Mouse (Mus musculus): ENCODE data around the gene Sema3a. TPM values are rescaled to one million over a fixed set of nuclear protein-coding genes. Genes with fewer than 3 reads are reported as not detected.

The Sema3a gene
- polyA plus RNA-seq, 1 experiment from 2014 or later = 8.0 TPM

- Histone ChIP-seq H3K4me3 (ENCODE audit: low read length) (no peak overlapping the region), H3K4me2 (ENCODE audit: low read depth, low read length) (no peak overlapping the region), H3K27ac (ENCODE audit: low read length) (no peak overlapping the region), H3K4me1 (ENCODE audit: control insufficient read depth, insufficient read depth, low read length) (no peaks in the 10 kb centered on the region), H3K9me3 (replicated peaks; ENCODE audit: control insufficient read depth, low read length) (no peaks in the 10 kb centered on the region), H3K9ac (ENCODE audit: low read length) (no peak overlapping the region), H3K27me3 (ENCODE audit: control insufficient read depth, insufficient read depth, low read length) (no peaks in the 10 kb centered on the region), H3K36me3 (ENCODE audit: control insufficient read depth, insufficient read depth) (no peaks in the 10 kb centered on the region)
- no peak for ATAC-seq (replicated peaks; ENCODE audit: extremely low read depth, insufficient read depth, low FRiP score)
- 71% methylated on average over 3 of the region's 3 CpGs for WGBS
Observed at GRCm38 (mm10) chr5:13263539-13263938, 138.3 kb downstream of the Sema3a start.

- H3K27ac ChIP-seq (ENCODE audit: low read length) = no peak overlapping the region
- no peak overlapping the region for H3K4me2 ChIP-seq (ENCODE audit: low read depth, low read length)
- ATAC-seq (replicated peaks; ENCODE audit: extremely low read depth, insufficient read depth, low FRiP score) = no peak
- H3K9me3 ChIP-seq (replicated peaks; ENCODE audit: control insufficient read depth, low read length) = no peaks in the 10 kb centered on the region
- 81% methylated on average over 4 of the region's 4 CpGs for WGBS
- H3K4me3 ChIP-seq (ENCODE audit: low read length) = no peak overlapping the region
- no peaks in the 10 kb centered on the region for H3K4me1 ChIP-seq (ENCODE audit: control insufficient read depth, insufficient read depth, low read length)
- no peaks in the 10 kb centered on the region for H3K27me3 ChIP-seq (ENCODE audit: control insufficient read depth, insufficient read depth, low read length)
- no peaks in the 10 kb centered on the region for H3K36me3 ChIP-seq (ENCODE audit: control insufficient read depth, insufficient read depth)
- no peak overlapping the region for H3K9ac ChIP-seq (ENCODE audit: low read length)
Observed at GRCm38 (mm10) chr5:13312667-13313066, 187.5 kb downstream of the Sema3a start.

GRCm38 (mm10) chr5:13313977-13314376, 188.8 kb downstream of the Sema3a start:
- no peak for ATAC-seq (replicated peaks; ENCODE audit: extremely low read depth, insufficient read depth, low FRiP score)
- no peak overlapping the region for H3K9ac ChIP-seq (ENCODE audit: low read length)
- no peaks in the 10 kb centered on the region for H3K9me3 ChIP-seq (replicated peaks; ENCODE audit: control insufficient read depth, low read length)
- 81% methylated on average over 6 of the region's 6 CpGs for whole genome bisulfite sequencing
- H3K4me2 ChIP-seq (ENCODE audit: low read depth, low read length) = no peak overlapping the region
- H3K27me3 ChIP-seq (ENCODE audit: control insufficient read depth, insufficient read depth, low read length) = no peaks in the 10 kb centered on the region
- no peak overlapping the region for H3K4me3 ChIP-seq (ENCODE audit: low read length)
- H3K27ac ChIP-seq (ENCODE audit: low read length) = no peak overlapping the region
- no peaks in the 10 kb centered on the region for H3K4me1 ChIP-seq (ENCODE audit: control insufficient read depth, insufficient read depth, low read length)
- H3K36me3 ChIP-seq (ENCODE audit: control insufficient read depth, insufficient read depth) = no peaks in the 10 kb centered on the region

- Histone ChIP-seq H3K4me3 (ENCODE audit: low read length) (no peak overlapping the region), H3K36me3 (ENCODE audit: control insufficient read depth, insufficient read depth) (no peaks in the 10 kb centered on the region), H3K27ac (ENCODE audit: low read length) (no peak overlapping the region), H3K4me2 (ENCODE audit: low read depth, low read length) (no peak overlapping the region), H3K4me1 (ENCODE audit: control insufficient read depth, insufficient read depth, low read length) (no peaks in the 10 kb centered on the region), H3K27me3 (ENCODE audit: control insufficient read depth, insufficient read depth, low read length) (no peaks in the 10 kb centered on the region), H3K9ac (ENCODE audit: low read length) (no peak overlapping the region), H3K9me3 (replicated peaks; ENCODE audit: control insufficient read depth, low read length) (no peaks in the 10 kb centered on the region)
- ATAC-seq (replicated peaks; ENCODE audit: extremely low read depth, insufficient read depth, low FRiP score) = no peak
- WGBS = 59% methylated on average over 5 of the region's 5 CpGs
Observed at GRCm38 (mm10) chr5:13318728-13319429, 193.7 kb downstream of the Sema3a start.

- Histone ChIP-seq H3K9me3 (replicated peaks; ENCODE audit: control insufficient read depth, low read length) (no peaks in the 10 kb centered on the region), H3K36me3 (ENCODE audit: control insufficient read depth, insufficient read depth) (no peaks in the 10 kb centered on the region), H3K4me3 (ENCODE audit: low read length) (no peak overlapping the region), H3K27me3 (ENCODE audit: control insufficient read depth, insufficient read depth, low read length) (no peaks in the 10 kb centered on the region), H3K9ac (ENCODE audit: low read length) (no peak overlapping the region), H3K4me1 (ENCODE audit: control insufficient read depth, insufficient read depth, low read length) (no peaks in the 10 kb centered on the region), H3K27ac (ENCODE audit: low read length) (no peak overlapping the region), H3K4me2 (ENCODE audit: low read depth, low read length) (no peak overlapping the region)
- ATAC-seq (replicated peaks; ENCODE audit: extremely low read depth, insufficient read depth, low FRiP score) = no peak
- WGBS = 82% methylated on average over 3 of the region's 3 CpGs
Observed at GRCm38 (mm10) chr5:13320138-13320537, 194.9 kb downstream of the Sema3a start.

GRCm38 (mm10) chr5:13327281-13327680, 202.1 kb downstream of the Sema3a start:
- WGBS = 59% methylated on average over 5 of the region's 5 CpGs
- no peaks in the 10 kb centered on the region for H3K9me3 ChIP-seq (replicated peaks; ENCODE audit: control insufficient read depth, low read length)
- H3K4me2 ChIP-seq (ENCODE audit: low read depth, low read length) = no peak overlapping the region
- no peak for ATAC-seq (replicated peaks; ENCODE audit: extremely low read depth, insufficient read depth, low FRiP score)
- H3K9ac ChIP-seq (ENCODE audit: low read length) = no peak overlapping the region
- no peak overlapping the region for H3K4me3 ChIP-seq (ENCODE audit: low read length)
- H3K4me1 ChIP-seq (ENCODE audit: control insufficient read depth, insufficient read depth, low read length) = no peaks in the 10 kb centered on the region
- H3K36me3 ChIP-seq (ENCODE audit: control insufficient read depth, insufficient read depth) = no peaks in the 10 kb centered on the region
- no peaks in the 10 kb centered on the region for H3K27me3 ChIP-seq (ENCODE audit: control insufficient read depth, insufficient read depth, low read length)
- H3K27ac ChIP-seq (ENCODE audit: low read length) = no peak overlapping the region

GRCm38 (mm10) chr5:13331412-13331811, 206.2 kb downstream of the Sema3a start:
- H3K4me2 ChIP-seq (ENCODE audit: low read depth, low read length) = no peak overlapping the region
- no peak overlapping the region for H3K4me3 ChIP-seq (ENCODE audit: low read length)
- H3K27me3 ChIP-seq (ENCODE audit: control insufficient read depth, insufficient read depth, low read length) = no peaks in the 10 kb centered on the region
- no peaks in the 10 kb centered on the region for H3K4me1 ChIP-seq (ENCODE audit: control insufficient read depth, insufficient read depth, low read length)
- no peaks in the 10 kb centered on the region for H3K9me3 ChIP-seq (replicated peaks; ENCODE audit: control insufficient read depth, low read length)
- H3K9ac ChIP-seq (ENCODE audit: low read length) = no peak overlapping the region
- ATAC-seq (replicated peaks; ENCODE audit: extremely low read depth, insufficient read depth, low FRiP score) = no peak
- no peaks in the 10 kb centered on the region for H3K36me3 ChIP-seq (ENCODE audit: control insufficient read depth, insufficient read depth)
- 71% methylated on average over 2 of the region's 2 CpGs for WGBS
- no peak overlapping the region for H3K27ac ChIP-seq (ENCODE audit: low read length)

- H3K27ac ChIP-seq (ENCODE audit: low read length) = no peak overlapping the region
- no peaks in the 10 kb centered on the region for H3K9me3 ChIP-seq (replicated peaks; ENCODE audit: control insufficient read depth, low read length)
- H3K27me3 ChIP-seq (ENCODE audit: control insufficient read depth, insufficient read depth, low read length) = no peaks in the 10 kb centered on the region
- no peak for ATAC-seq (replicated peaks; ENCODE audit: extremely low read depth, insufficient read depth, low FRiP score)
- H3K9ac ChIP-seq (ENCODE audit: low read length) = no peak overlapping the region
- H3K4me3 ChIP-seq (ENCODE audit: low read length) = no peak overlapping the region
- no peaks in the 10 kb centered on the region for H3K36me3 ChIP-seq (ENCODE audit: control insufficient read depth, insufficient read depth)
- 77% methylated on average over 1 of the region's 1 CpGs for WGBS
- H3K4me1 ChIP-seq (ENCODE audit: control insufficient read depth, insufficient read depth, low read length) = no peaks in the 10 kb centered on the region
- H3K4me2 ChIP-seq (ENCODE audit: low read depth, low read length) = no peak overlapping the region
Observed at GRCm38 (mm10) chr5:13337665-13338064, 212.5 kb downstream of the Sema3a start.

- no peak overlapping the region for H3K4me2 ChIP-seq (ENCODE audit: low read depth, low read length)
- no peaks in the 10 kb centered on the region for H3K9me3 ChIP-seq (replicated peaks; ENCODE audit: control insufficient read depth, low read length)
- no peak overlapping the region for H3K9ac ChIP-seq (ENCODE audit: low read length)
- ATAC-seq (replicated peaks; ENCODE audit: extremely low read depth, insufficient read depth, low FRiP score) = no peak
- 81% methylated on average over 4 of the region's 4 CpGs for WGBS
- no peak overlapping the region for H3K4me3 ChIP-seq (ENCODE audit: low read length)
- no peaks in the 10 kb centered on the region for H3K27me3 ChIP-seq (ENCODE audit: control insufficient read depth, insufficient read depth, low read length)
- H3K4me1 ChIP-seq (ENCODE audit: control insufficient read depth, insufficient read depth, low read length) = no peaks in the 10 kb centered on the region
- H3K36me3 ChIP-seq (ENCODE audit: control insufficient read depth, insufficient read depth) = no peaks in the 10 kb centered on the region
- H3K27ac ChIP-seq (ENCODE audit: low read length) = no peak overlapping the region
Observed at GRCm38 (mm10) chr5:13347068-13347467, 221.9 kb downstream of the Sema3a start.
